Mouse (Mus musculus): ENCODE measurements at regions not wholly inside any gene's neighbourhood (a gene's known extent, or its start where the extent isn't known, plus 50 kb on each side); places are given as distances from the start of the nearest gene placed in this dataset.

- no peak for DNase-seq (ENCODE audit: low spot score)
These were observed 183.1 kb upstream of the Usp25 start for GRCm38 (mm10) chr16:76830371-76830770.

DNA sequence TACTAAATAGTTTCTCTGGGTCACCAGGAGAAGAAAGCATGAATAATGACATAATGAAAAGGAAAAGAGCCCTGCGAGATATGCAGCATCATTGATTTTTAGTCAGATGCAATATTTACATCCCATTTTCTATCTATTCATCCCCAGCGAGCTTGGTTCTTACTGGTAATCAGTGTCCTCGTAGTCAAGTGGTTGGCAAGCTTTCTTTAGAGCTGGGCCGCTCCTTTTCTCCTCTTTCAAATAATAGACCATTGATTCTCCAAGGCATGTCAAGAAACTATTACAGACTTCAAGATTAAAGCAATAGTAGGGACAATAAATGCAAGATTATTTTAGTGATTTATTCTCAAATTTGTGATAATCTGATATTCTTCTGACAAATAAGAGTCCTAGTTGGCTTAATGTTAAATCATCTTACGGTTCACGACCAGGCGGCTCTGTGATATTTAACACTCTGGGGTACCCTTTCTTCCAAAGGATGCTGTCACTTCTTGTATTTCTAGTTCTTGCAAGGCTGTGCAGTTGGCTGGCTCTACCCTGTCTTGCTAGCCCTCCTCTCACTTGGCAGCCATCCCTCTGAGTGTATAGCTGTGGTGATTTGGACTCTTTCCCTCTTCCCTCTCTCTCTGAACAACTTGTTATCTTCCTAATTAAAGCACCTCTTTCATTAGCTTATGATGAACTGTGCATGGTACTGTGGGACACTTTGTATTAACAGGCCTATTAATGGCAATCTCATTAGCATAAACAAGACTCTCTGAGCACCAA, 185.6 kb upstream of the Usp25 start:
- no peak for DNase-seq (ENCODE audit: low spot score)

DNA sequence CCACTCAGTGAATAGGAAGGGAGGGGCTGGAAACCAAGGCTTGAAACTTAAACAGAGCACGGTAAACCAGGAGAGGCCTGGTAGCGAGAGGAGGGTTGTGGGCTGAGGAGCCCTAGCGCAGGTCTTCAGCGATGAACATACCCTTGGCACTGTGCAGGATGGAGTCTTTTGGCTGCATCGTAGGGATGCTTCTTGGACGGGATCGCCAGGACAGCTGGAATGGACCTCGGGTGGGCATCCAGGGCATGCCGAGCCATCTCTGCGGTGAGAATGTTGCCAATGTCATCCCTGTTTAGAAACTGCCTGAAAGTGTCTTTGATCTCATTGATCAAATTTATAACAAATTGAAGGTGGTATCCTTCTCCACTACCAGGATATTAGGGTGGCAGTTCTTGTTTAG, 192.2 kb upstream of the Usp25 start:
- no peak for DNase-seq (ENCODE audit: low spot score)

DNA sequence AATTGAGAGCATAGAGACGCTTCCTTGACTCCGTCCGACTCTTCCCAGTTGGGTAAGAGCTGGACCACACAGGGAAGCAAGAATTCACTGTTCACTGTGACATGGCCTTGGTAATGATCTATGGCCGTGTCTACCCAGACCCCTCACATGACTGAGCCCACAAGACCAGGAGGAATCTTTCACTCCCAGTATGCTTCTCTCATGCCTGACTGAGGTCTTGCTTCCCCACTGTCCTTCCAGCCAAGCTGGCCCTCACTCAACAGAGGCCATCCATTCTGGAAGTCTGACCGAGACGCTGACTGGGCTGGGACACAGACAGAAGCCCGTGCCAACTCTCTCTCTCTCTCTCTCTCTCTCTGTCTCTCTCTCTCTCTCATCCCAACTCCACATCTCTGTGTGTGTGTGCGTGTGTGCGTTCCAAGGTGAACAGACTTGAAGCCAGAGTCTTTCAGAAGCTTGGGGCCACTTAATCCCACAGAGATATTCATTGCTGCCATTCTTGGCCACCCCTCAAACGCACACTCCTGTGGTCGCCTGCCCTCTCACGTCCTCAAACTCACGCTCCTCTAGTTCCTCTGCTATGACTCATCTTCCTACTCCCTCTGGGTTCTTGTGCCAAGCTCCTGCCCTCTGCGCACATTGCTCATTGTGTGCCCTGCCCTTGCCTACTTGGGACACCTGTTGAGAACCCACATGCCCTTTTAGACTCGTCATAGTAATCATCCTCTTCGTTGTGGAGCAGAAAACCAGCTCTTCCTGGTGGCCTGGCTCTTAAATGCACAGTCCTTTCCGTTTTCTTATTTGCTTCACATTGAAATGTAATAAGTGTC, 197.2 kb upstream of the Usp25 start:
- DNase-seq (ENCODE audit: low spot score): no peak

GRCm38 (mm10) chr16:76803725-76804124, 209.8 kb upstream of the Usp25 start:
- peak; percentile 74 for DNase-seq (ENCODE audit: low spot score)

DNA sequence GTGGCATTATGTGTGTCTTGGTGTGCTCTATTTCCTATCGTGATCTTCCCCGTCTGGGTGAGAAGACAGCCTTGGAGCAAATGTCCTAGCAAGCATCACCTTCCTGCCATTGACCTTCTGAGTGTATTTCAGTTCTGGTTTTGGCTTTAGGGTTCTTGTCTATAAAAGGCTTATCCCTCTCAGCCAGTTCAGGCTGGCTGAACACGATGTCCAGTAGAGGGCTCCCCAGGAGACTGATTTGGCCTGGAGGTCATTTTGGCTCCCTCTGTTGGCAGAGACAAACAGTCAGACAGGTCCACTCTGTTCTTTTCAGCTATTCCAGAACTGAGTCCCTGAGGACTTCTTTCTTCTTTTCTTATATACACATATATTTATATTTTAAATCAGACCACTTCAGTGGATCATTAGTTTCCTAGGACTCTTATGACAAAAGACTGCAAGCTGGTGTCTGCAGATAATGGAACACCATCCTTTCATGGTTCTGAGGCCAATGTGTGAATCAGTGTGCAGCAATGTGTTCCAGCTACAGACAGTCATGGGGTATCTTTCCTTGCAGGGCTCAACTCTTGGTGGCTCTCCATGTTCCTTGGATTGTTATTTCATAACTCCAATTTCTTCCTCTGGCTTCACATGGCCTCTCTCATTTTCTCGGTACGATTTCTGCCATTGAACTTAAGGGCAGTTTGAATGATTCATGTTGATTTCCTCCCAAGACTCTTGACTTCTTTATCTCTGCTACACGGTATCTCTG, 226.9 kb upstream of the Usp25 start:
- peak; percentile 72 for DNase-seq (ENCODE audit: low spot score)

DNA sequence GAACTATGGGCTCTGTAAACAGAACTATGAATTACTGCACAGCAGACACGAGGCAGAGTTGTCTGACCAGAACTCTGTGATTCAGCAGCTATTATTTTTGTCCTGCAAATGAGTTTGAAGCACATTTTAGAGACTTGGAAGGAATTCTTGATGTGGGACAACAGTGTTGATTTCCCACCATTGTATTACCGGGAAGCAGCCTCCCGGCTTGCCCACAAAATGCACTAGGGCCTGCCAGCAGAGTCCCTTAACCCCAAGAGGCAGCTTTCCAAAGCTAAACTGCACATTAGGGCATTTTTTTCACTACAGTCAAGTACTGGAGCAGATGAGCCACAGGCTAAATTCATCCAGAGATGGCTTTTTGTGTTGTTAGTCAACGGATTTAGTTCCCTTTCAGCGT, 230.8 kb upstream of the Usp25 start:
- no peak for DNase-seq (ENCODE audit: low spot score)

DNA sequence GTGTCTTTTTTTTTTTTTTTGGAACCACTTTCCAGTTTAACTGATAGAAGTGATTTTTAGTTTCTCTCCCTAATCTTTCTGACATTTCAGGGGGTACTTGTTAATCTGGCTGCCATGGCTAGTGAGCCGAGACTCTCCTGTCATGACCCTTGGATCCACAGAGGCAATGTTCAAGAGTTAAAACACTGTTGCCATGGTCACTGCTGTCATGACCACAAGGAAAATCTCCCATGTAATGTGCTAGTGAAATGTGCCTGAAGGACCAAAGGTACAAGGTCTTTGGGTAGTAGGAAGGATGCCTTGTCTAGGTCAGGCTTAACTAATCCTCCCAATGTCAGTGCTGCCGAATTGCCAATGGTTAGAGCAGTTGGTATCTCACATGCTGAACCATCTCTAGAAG, 237.7 kb upstream of the Usp25 start:
- no peak for DNase-seq (ENCODE audit: low spot score)

DNA sequence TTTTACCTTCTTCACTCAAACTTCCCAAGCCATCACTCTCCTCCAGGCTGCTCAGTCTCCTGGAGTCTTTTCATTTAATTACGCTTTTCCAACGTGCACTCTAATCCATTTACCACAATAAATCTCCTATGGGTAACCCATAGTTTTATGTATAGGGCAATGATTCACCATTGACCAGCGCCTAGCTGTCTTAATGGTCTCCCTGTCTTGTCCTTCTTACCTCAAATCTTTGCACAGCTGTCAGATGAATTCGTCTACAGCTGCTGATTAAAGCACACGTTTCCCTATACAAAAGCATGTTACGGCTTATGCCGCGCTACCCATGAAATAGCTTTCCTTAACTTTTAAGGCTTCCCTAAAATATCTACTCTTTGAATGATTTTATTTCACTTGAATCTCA, 239.5 kb upstream of the Usp25 start:
- DNase-seq (ENCODE audit: low spot score): no peak

DNA sequence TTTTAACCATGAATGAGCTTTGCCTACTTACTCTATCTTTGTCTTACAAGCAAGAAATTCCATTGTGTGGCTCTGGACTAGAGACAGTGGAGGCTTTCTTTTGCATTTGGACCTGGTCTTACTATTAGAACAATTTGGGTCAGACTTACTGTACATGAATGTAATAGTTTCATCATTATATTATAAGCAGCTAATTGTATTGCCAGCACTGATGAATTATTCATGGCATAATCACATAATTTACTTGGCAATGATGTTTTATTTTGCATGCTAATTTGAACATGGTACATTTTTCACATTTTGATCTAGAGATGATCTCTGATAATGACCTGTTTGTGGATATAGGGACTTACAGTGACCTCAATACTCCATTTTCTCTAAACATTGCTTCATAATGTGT, 240.0 kb upstream of the Usp25 start:
- DNase-seq (ENCODE audit: low spot score): no peak

- peak; percentile 76 for DNase-seq (ENCODE audit: low spot score)
These were observed 244.9 kb upstream of the Usp25 start for GRCm38 (mm10) chr16:76768607-76769006.

- DNase-seq (ENCODE audit: low spot score): no peak
These were observed 246.9 kb upstream of the Usp25 start for GRCm38 (mm10) chr16:76766636-76767035.

- no peak for DNase-seq (ENCODE audit: low spot score)
These were observed 248.0 kb upstream of the Usp25 start for GRCm38 (mm10) chr16:76765536-76765935.

- no peak for DNase-seq (ENCODE audit: low spot score)
These were observed 248.5 kb upstream of the Usp25 start for GRCm38 (mm10) chr16:76764994-76765393.

DNA sequence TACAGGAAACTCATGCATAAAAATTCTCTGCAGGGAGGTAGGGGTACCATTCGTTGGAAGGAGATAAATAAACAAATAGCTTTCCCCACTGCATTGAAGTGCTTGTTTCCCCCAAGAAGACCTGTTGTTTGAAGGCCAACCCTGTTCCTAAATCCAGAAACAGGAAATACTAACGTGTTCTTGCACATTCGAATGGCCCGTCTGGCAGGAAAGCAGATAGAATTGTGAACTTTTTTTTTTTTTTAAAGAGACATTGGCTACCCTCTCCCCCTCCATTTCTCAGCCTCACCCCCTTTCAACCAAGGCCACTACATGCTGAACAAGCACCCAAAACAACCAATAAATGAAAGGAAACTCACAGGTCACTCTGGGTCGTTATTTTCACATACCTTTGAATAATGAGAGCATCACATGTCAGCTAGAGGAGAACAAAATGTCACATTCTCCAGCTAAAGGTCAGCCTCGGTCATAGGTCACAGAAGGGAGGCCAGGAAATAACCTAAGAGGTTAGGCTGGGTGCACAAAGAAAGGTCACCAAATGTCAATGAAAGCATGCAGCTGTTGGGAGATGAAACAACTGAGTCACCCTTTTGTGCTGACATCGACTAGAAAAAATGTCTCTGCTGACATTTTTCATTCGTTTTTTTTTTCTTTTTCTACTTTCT, 250.8 kb upstream of the Usp25 start:
- DNase-seq (ENCODE audit: low spot score): no peak

- DNase-seq (ENCODE audit: low spot score): no peak
These were observed 251.7 kb upstream of the Usp25 start for GRCm38 (mm10) chr16:76761848-76762247.

- no peak for DNase-seq (ENCODE audit: low spot score)
These were observed 252.5 kb upstream of the Usp25 start for GRCm38 (mm10) chr16:76761004-76761403.

DNA sequence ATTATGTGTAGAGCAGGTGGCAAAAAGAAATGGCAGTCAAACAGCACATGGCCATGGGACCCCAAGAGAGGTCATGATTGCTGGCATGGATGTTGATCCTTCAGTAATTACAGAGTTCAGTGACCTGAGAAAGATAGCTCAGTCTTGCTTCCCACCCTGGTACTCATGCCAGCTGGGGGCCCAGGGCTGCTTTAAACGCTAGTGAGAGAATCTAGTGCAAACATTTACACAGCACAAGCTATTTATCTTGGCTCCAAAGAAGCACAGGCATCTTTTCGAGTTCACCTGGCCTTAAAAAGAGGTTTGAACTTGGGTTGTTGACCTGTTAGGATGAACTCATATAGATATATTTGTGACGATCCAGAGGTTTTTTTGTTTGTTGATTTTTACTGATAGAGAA, 258.6 kb upstream of the Usp25 start:
- no peak for DNase-seq (ENCODE audit: low spot score)

GRCm38 (mm10) chr16:76746385-76746784, 267.1 kb upstream of the Usp25 start:
- DNase-seq (ENCODE audit: low spot score): no peak

GRCm38 (mm10) chr16:76741141-76741540, 272.4 kb upstream of the Usp25 start:
- no peak for DNase-seq (ENCODE audit: low spot score)

DNA sequence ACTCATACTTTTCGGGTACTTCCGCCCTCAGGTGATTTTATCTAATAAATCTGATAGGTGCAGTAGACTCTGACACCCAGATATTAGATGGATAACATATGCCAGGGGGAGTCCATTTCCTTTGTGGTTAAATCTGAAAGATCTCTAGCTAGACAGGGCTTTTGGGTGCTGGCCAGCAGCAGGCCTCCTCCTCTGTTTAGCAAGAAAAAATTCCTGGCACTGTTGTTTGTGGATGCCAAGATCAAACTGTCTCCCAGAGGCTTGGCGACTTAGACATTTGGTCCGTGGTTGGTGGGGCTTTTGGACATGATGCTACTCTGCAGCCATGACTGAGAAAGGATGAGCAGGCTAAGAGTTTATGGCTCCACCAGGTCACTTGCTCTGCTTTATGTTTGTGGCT, 287.5 kb upstream of the Usp25 start:
- DNase-seq (ENCODE audit: low spot score): no peak

GRCm38 (mm10) chr16:76725271-76725670, 288.2 kb upstream of the Usp25 start:
- no peak for DNase-seq (ENCODE audit: low spot score)
